Mouse (Mus musculus) kidney, adult 2 months (tissue): ENCODE measurements around the gene Opn1mw.

Experiments used
- CTCF ChIP-seq: fragments of 200-500 bp; conservative IDR thresholded peaks from 2 replicates; pipeline ENCODE4 v1.5.1; 2011; ENCODE audit warnings: low read depth, mild to moderate bottlenecking, control low read depth, low read length, moderate library complexity, mixed read lengths; ENCODE audit not compliant: insufficient read depth, insufficient read length
- POLR2A ChIP-seq: fragments of 200-500 bp; IDR thresholded peaks from one replicate; pipeline ENCODE4 v1.6.1; 2011; ENCODE audit warnings: low read depth, low read length, control low read depth

GRCm38 (mm10) chrX:74108747-74109146 is 18.5 kb upstream of the Opn1mw start:
- no peak for TF ChIP-seq CTCF
- TF ChIP-seq POLR2A: no peak
